Mouse (Mus musculus): Measurements from ENCODE around the gene Natd1. TPM values are rescaled to one million over a fixed set of nuclear protein-coding genes. Genes with fewer than 3 reads are reported as not detected.

The Natd1 gene
- polyA plus RNA-seq, 1 experiment from 2014 or later, result 26.7 TPM

Other genes with a start within 250 kb of the Natd1 start
- gene Llgl1, start 215.0 kb downstream of the Natd1 start, polyA plus RNA-seq (2016; fragmentation: Nextera tagmentation; extraction: Ambion mirVana), result 106 and 113 TPM in 2 replicates
- gene Flii, start 187.5 kb downstream of the Natd1 start, polyA plus RNA-seq (2016; fragmentation: Nextera tagmentation; extraction: Ambion mirVana), result 75.5 and 76.7 TPM in 2 replicates
- 18.2 and 20.2 TPM in 2 replicates for gene Mief2, start 186.4 kb downstream of the Natd1 start, polyA plus RNA-seq (2016; fragmentation: Nextera tagmentation; extraction: Ambion mirVana)
- gene Top3a, start 137.4 kb downstream of the Natd1 start, polyA plus RNA-seq (2016; fragmentation: Nextera tagmentation; extraction: Ambion mirVana), result 16.7 and 17.3 TPM in 2 replicates
- gene Smcr8, start 137.2 kb downstream of the Natd1 start, polyA plus RNA-seq (2016; fragmentation: Nextera tagmentation; extraction: Ambion mirVana), result 9.8 and 9.9 TPM in 2 replicates
- 23.2 and 28.1 TPM in 2 replicates for gene Shmt1, start 103.0 kb downstream of the Natd1 start, polyA plus RNA-seq (2016; fragmentation: Nextera tagmentation; extraction: Ambion mirVana)
- gene Dhrs7b, start 84.1 kb downstream of the Natd1 start, polyA plus RNA-seq (2016; fragmentation: Nextera tagmentation; extraction: Ambion mirVana), result 25.6 and 30.4 TPM in 2 replicates
- 41.5 and 46.5 TPM in 2 replicates for gene Tmem11, start 35.5 kb downstream of the Natd1 start, polyA plus RNA-seq (2016; fragmentation: Nextera tagmentation; extraction: Ambion mirVana)
- 49.9 and 51.0 TPM in 2 replicates for gene Map2k3, start 17.3 kb upstream of the Natd1 start, polyA plus RNA-seq (2016; fragmentation: Nextera tagmentation; extraction: Ambion mirVana)
- 2.7 and 3.2 TPM in 2 replicates for gene Kcnj12, start 107.8 kb upstream of the Natd1 start, polyA plus RNA-seq (2016; fragmentation: Nextera tagmentation; extraction: Ambion mirVana)
- gene Tnfrsf13b, start 212.0 kb upstream of the Natd1 start, polyA plus RNA-seq (2016; fragmentation: Nextera tagmentation; extraction: Ambion mirVana), result 1.1 and 1.5 TPM in 2 replicates

All from hindbrain, embryonic 12.5 days (tissue).